11 mouse cellular contexts compared by ENCODE assay signal in genomic region chr10:12534301-12534700, GRCm38 (mm10).
"Had no signal": no experiment of that assay in that cellular context is flagged by ENCODE, and none has a peak within 500 bp of the region (broad histone marks: within the 10 kb centered on the region; RNA-seq: fewer than 3 reads in every experiment).

No protein-coding gene starts in this region.

- DNase-seq: kidney, adult 2 months; kidney, postnatal 36 days; lung, adult 18-20 months; right cerebral cortex, postnatal 25 days; thymus, adult 18-20 months; thymus, postnatal 14 days had no signal

- H3K9me3 ChIP-seq: limb, embryonic 12.5 days; midbrain, embryonic 12.5 days had no signal

- ATAC-seq: intestine, embryonic 16.5 days; midbrain, embryonic 16.5 days had no signal

- H3K4me2 ChIP-seq: limb, embryonic 12.5 days; midbrain, embryonic 12.5 days had no signal

- H3K4me1 ChIP-seq: limb, embryonic 12.5 days; midbrain, embryonic 12.5 days had no signal

- H3K27me3 ChIP-seq: limb, embryonic 12.5 days; midbrain, embryonic 12.5 days had no signal

- H3K4me3 ChIP-seq: layer of hippocampus, adult 2 months; limb, embryonic 12.5 days; midbrain, embryonic 12.5 days had no signal

- H3K9ac ChIP-seq: limb, embryonic 12.5 days; midbrain, embryonic 12.5 days had no signal

- H3K27ac ChIP-seq: layer of hippocampus, adult 2 months; limb, embryonic 12.5 days; midbrain, embryonic 12.5 days had no signal

- H3K36me3 ChIP-seq: limb, embryonic 12.5 days; midbrain, embryonic 12.5 days had no signal
